Mouse (Mus musculus): ENCODE measurements around the gene Aqp9. TPM values are rescaled to one million over a fixed set of nuclear protein-coding genes. Genes with fewer than 3 reads are reported as not detected.

Gene Aqp9
- polyA plus RNA-seq, 1 experiment from 2014 or later, result 1.5 TPM

- Histone ChIP-seq H3K4me1 (peaks cover 3% of the 10 kb centered on the region; the same call in 1 of the 2 replicates), H3K27ac (replicated peaks) (no peak overlapping the region), H3K27me3 (no peaks in the 10 kb centered on the region), H3K36me3 (no peaks in the 10 kb centered on the region), H3K9me3 (replicated peaks) (no peaks in the 10 kb centered on the region), H3K4me3 (replicated peaks) (no peak overlapping the region; the same call in 1 of the 2 replicates), H3K9ac (no peak overlapping the region), H3K4me2 (replicated peaks) (peak overlapping the region; percentile 42; the same call in 1 of the 2 replicates)
- 8% methylated on average over 12 of the region's 12 CpGs for WGBS
- no peak for ATAC-seq (ENCODE audit: insufficient number of reproducible peaks, low FRiP score, low TSS enrichment, low read depth)
Measured at GRCm38 (mm10) chr9:71188647-71189415, 20.3 kb upstream of the Aqp9 start.

- H3K27ac ChIP-seq (replicated peaks), result no peak overlapping the region
- H3K36me3 ChIP-seq, result no peaks in the 10 kb centered on the region
- no peak overlapping the region for H3K4me3 ChIP-seq (replicated peaks)
- no peak for ATAC-seq (ENCODE audit: insufficient number of reproducible peaks, low FRiP score, low TSS enrichment, low read depth)
- no peak overlapping the region for H3K4me2 ChIP-seq (replicated peaks)
- no peaks in the 10 kb centered on the region for H3K9me3 ChIP-seq (replicated peaks)
- H3K9ac ChIP-seq, result no peak overlapping the region
- no peaks in the 10 kb centered on the region for H3K27me3 ChIP-seq
- WGBS, result 67% methylated on average over 7 of the region's 7 CpGs
- H3K4me1 ChIP-seq, result peaks cover 3% of the 10 kb centered on the region; the same call in 1 of the 2 replicates
Measured at GRCm38 (mm10) chr9:71187396-71187795, 18.9 kb upstream of the Aqp9 start.

GRCm38 (mm10) chr9:71185823-71186222, 17.3 kb upstream of the Aqp9 start:
- ATAC-seq (ENCODE audit: insufficient number of reproducible peaks, low FRiP score, low TSS enrichment, low read depth), result no peak
- no peak overlapping the region for H3K4me3 ChIP-seq (replicated peaks)
- 80% methylated on average over 2 of the region's 2 CpGs for WGBS
- no peak overlapping the region for H3K4me2 ChIP-seq (replicated peaks)
- no peak overlapping the region for H3K9ac ChIP-seq
- no peak overlapping the region for H3K27ac ChIP-seq (replicated peaks)
- H3K9me3 ChIP-seq (replicated peaks), result no peaks in the 10 kb centered on the region
- H3K27me3 ChIP-seq, result no peaks in the 10 kb centered on the region
- peaks cover 3% of the 10 kb centered on the region; the same call in 1 of the 2 replicates for H3K4me1 ChIP-seq
- H3K36me3 ChIP-seq, result no peaks in the 10 kb centered on the region

DNA sequence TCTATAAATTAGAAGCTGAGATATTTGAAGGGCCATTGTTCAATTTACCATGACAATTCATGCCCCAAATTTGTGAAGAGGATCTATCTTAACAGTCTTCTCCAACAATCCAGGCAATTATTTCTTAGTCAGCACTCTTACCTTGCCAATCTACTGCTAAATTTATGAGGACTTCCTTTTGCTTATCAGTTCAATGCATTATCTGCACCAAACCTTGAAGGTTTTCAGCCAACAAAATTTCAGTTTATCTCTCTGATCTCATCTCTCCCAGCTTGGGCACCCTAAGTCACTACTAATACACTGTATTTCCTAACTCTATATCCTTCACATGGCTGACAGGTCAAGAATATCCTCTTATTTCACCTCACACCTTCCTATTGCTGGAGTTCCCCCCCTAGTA, 16.8 kb upstream of the Aqp9 start:
- Histone ChIP-seq H3K9me3 (replicated peaks) (no peaks in the 10 kb centered on the region), H3K27me3 (no peaks in the 10 kb centered on the region), H3K4me1 (peaks cover 3% of the 10 kb centered on the region; the same call in 1 of the 2 replicates), H3K4me2 (replicated peaks) (no peak overlapping the region), H3K9ac (no peak overlapping the region), H3K4me3 (replicated peaks) (no peak overlapping the region), H3K27ac (replicated peaks) (no peak overlapping the region), H3K36me3 (no peaks in the 10 kb centered on the region)
- ATAC-seq (ENCODE audit: insufficient number of reproducible peaks, low FRiP score, low TSS enrichment, low read depth), result no peak

DNA sequence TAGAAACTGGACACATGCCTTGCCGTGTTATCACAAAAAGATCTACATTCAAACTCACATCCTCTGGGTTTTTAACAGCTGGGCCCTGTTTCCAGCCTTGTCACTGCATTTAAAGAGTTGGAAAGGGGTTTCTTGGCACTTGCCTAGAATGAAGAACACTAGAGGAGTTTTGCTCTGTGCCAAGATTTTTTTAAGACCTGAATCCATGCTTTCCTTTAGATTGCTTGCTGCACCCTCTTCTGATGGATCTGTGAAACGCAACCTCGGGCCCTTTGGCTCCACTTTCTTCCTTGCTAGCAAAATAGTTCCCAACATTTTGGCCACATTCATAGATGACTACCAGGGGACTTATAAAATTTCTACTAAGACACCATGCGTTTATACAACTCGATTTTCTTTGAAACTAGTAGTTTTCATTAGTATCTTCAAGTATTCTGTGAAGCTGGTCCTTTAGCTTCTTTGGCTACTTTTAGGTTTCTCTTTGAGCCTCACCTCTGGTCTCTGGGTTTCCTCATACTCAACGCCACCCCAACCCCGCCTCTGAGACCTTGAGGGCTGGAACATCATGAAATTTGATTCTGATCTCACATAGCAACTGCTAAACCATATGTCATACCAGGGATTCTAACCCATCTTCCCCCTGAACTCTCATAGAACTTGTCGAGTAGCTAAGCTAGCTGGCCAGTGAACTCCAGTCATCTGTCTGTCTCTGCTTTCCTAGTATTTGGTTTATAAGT, 11.7 kb upstream of the Aqp9 start:
- 63% methylated on average over 8 of the region's 8 CpGs for WGBS
- H3K4me2 ChIP-seq (replicated peaks), result no peak overlapping the region
- no peak for ATAC-seq (ENCODE audit: insufficient number of reproducible peaks, low FRiP score, low TSS enrichment, low read depth)

GRCm38 (mm10) chr9:71179276-71179896, 10.9 kb upstream of the Aqp9 start:
- no peak overlapping the region for H3K27ac ChIP-seq (replicated peaks)
- no peaks in the 10 kb centered on the region for H3K4me1 ChIP-seq
- no peak for ATAC-seq (ENCODE audit: insufficient number of reproducible peaks, low FRiP score, low TSS enrichment, low read depth)
- no peak overlapping the region for H3K4me3 ChIP-seq (replicated peaks)
- no peaks in the 10 kb centered on the region for H3K9me3 ChIP-seq (replicated peaks)
- no peak overlapping the region for H3K4me2 ChIP-seq (replicated peaks)
- WGBS, result 72% methylated on average over 6 of the region's 6 CpGs
- no peaks in the 10 kb centered on the region for H3K36me3 ChIP-seq
- H3K9ac ChIP-seq, result no peak overlapping the region
- H3K27me3 ChIP-seq, result no peaks in the 10 kb centered on the region

More for the DNA sequence above, 11.7 kb upstream of the Aqp9 start:
- no peaks in the 10 kb centered on the region for H3K9me3 ChIP-seq (replicated peaks)
- no peak overlapping the region for H3K9ac ChIP-seq
- H3K4me1 ChIP-seq, result no peaks in the 10 kb centered on the region
- no peak overlapping the region for H3K27ac ChIP-seq (replicated peaks)
- H3K4me3 ChIP-seq (replicated peaks), result no peak overlapping the region
- no peaks in the 10 kb centered on the region for H3K27me3 ChIP-seq
- no peaks in the 10 kb centered on the region for H3K36me3 ChIP-seq

DNA sequence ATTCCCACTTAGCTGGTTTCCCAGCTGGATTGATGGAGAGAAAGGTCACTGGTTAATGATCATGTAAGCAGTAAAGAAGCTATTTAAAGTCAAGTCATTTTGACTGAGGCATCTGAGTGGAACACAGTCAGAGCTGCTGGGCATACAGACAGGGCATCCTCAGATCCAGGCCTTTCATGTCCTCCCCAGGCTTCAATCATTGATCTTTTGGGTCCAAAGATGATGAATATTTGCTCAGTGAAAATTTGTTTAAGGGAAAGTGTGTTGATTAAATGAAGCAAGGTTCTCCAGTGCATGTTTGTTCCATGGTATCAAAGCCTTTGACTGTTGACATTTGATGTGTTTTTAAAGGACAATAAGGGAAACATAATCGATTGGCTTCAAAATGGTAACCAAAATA, 7.2 kb upstream of the Aqp9 start:
- Histone ChIP-seq H3K27me3 (no peaks in the 10 kb centered on the region), H3K9ac (no peak overlapping the region), H3K9me3 (replicated peaks) (no peaks in the 10 kb centered on the region), H3K36me3 (no peaks in the 10 kb centered on the region), H3K4me3 (replicated peaks) (no peak overlapping the region), H3K4me2 (replicated peaks) (no peak overlapping the region), H3K27ac (replicated peaks) (no peak overlapping the region), H3K4me1 (no peaks in the 10 kb centered on the region)
- no peak for ATAC-seq (ENCODE audit: insufficient number of reproducible peaks, low FRiP score, low TSS enrichment, low read depth)
- WGBS, result 92% methylated on average over 1 of the region's 1 CpGs

DNA sequence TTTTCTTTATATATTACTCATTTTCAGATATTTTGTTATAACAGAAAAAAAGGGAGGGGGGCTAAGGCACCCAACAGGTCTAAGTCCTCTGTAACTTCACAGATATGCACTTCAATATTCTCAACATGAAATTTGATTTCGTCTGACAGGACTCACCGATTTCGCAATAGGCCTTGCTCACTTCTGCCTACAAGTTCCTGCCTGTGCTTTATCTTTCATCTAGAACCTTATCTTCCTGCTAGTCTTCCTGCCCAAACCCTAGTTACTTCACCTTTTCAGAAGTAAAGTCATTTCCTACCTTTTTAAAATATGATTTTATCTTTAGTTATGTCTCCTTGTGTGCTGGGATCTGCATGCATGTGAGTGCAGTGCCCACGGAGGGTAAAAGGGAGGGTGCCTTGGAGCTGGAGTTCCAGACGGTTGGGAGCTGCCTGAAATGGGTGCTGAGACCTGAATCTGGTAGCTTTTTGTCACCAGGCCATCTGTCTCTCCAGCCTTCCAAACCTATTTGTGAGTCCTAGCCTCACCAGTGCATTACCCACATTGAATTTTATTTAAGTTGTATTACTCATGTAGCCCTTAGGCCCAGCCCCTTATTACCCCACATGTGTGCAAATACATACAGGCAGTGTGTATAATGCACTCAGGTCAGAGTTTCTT, 6.0 kb upstream of the Aqp9 start:
- no peak overlapping the region for H3K4me3 ChIP-seq (replicated peaks)
- no peak overlapping the region for H3K27ac ChIP-seq (replicated peaks)
- H3K36me3 ChIP-seq, result no peaks in the 10 kb centered on the region
- H3K27me3 ChIP-seq, result no peaks in the 10 kb centered on the region
- H3K4me2 ChIP-seq (replicated peaks), result no peak overlapping the region
- 74% methylated on average over 5 of the region's 5 CpGs for WGBS
- no peak for ATAC-seq (ENCODE audit: insufficient number of reproducible peaks, low FRiP score, low TSS enrichment, low read depth)
- no peak overlapping the region for H3K9ac ChIP-seq
- no peaks in the 10 kb centered on the region for H3K4me1 ChIP-seq
- H3K9me3 ChIP-seq (replicated peaks), result no peaks in the 10 kb centered on the region

DNA sequence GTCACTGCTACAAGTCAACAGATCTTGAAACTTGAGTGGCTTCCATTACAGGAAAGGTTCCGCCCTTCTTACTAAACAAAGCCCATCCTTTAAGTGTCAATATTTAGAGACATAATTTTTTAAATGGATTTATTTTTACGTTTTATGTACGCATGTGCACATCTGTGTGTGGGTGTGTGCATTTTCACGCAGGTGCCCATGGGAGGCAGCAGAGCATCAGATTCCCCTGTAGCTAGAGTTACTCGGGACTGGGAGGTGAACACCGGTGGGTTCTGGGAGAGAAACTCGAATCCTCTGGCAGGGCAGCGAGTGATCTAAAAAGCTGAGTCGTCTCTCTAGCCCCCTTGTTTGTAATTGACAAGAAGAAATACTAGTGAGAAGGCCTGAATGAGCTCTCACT, 5.1 kb upstream of the Aqp9 start:
- Histone ChIP-seq H3K9ac (no peak overlapping the region), H3K27ac (replicated peaks) (no peak overlapping the region), H3K4me3 (replicated peaks) (no peak overlapping the region), H3K4me1 (peaks cover 5% of the 10 kb centered on the region), H3K27me3 (no peaks in the 10 kb centered on the region), H3K4me2 (replicated peaks) (no peak overlapping the region), H3K9me3 (replicated peaks) (no peaks in the 10 kb centered on the region), H3K36me3 (no peaks in the 10 kb centered on the region)
- ATAC-seq (ENCODE audit: insufficient number of reproducible peaks, low FRiP score, low TSS enrichment, low read depth), result no peak
- 45% methylated on average over 9 of the region's 9 CpGs for WGBS

DNA sequence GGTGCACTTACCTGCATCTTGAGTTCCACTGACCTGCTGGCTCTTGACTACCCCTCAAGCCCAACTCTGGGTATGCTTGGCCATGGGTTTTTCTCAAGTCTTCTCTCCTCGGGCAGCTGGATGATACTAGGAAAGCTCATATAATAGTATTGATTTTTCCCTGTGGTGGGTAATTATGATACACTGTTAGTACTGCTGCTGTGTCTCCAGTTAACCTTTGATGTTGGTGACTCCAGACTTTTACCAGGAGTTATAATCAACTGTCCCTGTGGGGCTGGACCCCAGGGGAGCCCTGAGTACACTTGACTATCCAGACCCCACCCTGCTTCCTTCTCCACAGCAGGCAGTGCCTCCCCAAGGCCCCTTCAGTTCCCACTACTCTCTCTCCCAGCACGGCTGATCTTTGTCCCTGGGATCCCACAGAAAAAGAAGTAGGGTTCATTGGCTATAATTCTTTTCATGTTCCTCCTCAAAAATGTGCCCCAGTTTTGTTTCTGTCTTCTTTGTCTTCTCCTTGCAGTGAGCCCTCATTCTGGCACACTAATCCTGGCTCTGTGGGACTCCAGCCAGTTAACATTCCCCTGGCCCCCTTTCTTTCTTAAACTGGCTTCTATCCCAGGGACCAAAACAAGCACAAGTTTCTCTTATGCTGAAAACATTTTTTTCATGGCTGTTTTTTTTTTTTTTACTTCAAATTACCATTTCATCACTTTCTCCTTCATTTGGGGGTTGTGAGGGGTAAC, 838 bp downstream of the Aqp9 start:
- no peak for ATAC-seq (ENCODE audit: insufficient number of reproducible peaks, low FRiP score, low TSS enrichment, low read depth)
- Histone ChIP-seq H3K4me3 (replicated peaks) (no peak overlapping the region), H3K27ac (replicated peaks) (peak overlapping the region; percentile 77), H3K9ac (no peak overlapping the region), H3K9me3 (replicated peaks) (no peaks in the 10 kb centered on the region), H3K4me2 (replicated peaks) (no peak overlapping the region), H3K27me3 (no peaks in the 10 kb centered on the region), H3K4me1 (peaks cover 17% of the 10 kb centered on the region), H3K36me3 (no peaks in the 10 kb centered on the region)
- 31% methylated on average over 2 of the region's 2 CpGs for WGBS

Data from embryonic facial prominence, embryonic 15.5 days (tissue).